Mouse (Mus musculus) liver, adult 10 weeks (tissue): ENCODE data around the gene Shisa6. TPM values are rescaled to one million over a fixed set of nuclear protein-coding genes. Genes with fewer than 3 reads are reported as not detected.

Experiments used
- polyA plus RNA-seq: library from polyadenylated mRNA; stranded (reverse); fragments of 350-450 nt; fragmentation: Illumina TruSeq; extraction: RNeasy Lipid Tissue Mini Kit (QIAGEN cat#74804); gene quantifications from one replicate; pipeline ENCODE4 v1.2.3, GENCODE M21; 2014; ENCODE audit warnings: low read depth, low replicate concordance

Gene Shisa6
- not detected for polyA plus RNA-seq

DNA sequence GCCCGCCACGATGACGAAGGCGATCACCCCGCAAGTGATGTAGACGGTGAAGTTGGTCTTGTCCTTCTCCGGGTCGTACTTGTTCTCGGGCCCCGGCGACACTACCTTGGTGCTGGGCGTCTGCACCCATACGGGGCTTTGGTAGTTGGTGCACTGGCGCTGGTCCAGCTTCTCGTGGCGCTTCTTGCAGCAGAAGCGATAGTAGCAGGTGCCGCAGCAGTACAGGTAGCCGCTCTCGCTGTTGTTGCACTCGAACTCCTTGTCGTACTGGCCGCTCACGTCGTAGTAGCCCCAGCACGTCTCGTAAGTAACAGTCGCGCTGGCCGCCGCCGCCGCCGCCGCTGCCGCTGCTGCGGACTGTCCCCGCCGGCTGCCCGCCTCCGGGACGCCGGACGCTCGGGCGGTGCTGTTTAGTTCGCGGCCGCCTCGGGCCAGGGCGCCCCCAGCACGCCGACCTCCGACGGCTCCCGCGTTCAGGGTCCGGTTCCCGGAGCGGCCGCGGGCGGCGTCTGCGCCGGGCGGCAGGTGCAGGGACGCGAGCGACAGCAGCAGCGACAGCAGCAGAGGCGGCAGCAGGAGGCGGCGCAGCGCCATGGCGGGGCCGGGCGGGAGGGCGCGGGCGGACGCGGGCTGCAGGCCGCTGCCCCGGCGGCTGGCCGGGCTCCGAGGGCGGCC, at the start of gene Shisa6:
Gene Shisa6, minus strand, starts transcription at position 594 of the 675 bp plus-strand sequence.

DNA sequence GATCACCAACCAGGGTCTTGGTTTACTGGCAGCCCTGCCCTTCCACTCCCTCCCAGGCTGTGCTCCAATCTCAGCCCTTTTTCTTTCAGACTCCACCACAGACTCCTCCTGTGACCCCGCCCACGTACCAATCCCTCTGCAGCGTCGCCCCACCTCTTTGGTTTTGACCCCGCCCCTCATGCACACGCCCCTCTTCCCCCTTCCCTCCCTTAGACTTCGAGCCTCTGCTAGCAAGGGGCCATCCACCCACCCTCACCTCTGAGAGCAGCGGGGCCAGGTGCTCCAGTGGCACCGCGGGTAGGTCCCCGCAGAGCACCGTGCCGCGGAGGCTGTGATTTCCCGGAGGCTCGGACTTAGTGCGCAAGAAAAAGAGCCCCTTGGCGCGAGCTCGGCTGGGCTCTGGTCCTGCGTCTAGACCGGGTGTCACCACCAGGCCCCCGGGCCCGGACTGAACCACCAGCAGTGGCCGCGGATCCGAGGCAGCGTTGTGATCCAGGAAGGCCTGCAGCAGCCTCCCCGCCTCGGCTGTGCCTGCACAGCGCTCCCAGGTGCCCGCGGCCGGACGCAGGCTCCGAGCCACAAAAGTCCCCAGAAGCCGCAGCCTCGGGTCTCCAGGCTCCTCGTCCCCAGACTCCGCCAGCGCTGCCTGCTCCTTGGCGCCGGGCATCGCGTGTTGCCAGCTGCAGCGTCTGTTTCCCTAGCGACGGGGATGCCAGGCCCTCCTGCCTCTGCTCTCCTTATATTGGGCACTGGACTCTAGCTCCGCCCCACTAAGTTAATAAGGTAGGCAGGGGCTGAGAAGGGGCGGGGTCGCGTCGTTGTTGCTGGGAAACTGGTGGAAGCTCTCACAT, 357.7 kb downstream of the Shisa6 start, which contains the start of gene Dnah9:
Gene Dnah9, minus strand, starts transcription at position 751 of the 851 bp plus-strand sequence.

